Mouse (Mus musculus): ENCODE results near the gene Gpc5.

- TF ChIP-seq CTCF (IDR thresholded peaks at IDR 0.05; ENCODE audit: low read depth, low read length) (no peak), POLR2A (IDR thresholded peaks at IDR 0.05; ENCODE audit: extremely low read depth, insufficient read depth, low read length) (no peak)
These were observed 232.2 kb downstream of the Gpc5 start for GRCm38 (mm10) chr14:115324247-115324646.
